Mouse (Mus musculus) G1E (cell line): Measurements from ENCODE around the gene Tbck. TPM values are rescaled to one million over a fixed set of nuclear protein-coding genes. Genes with fewer than 3 reads are reported as not detected.
A peak's percentile ranks its signal among the peaks of the same experiment; 100 is the strongest.

ENCODE experiments used
- ATAC-seq: 2 replicates; pipeline ENCODE4 v1.8.0; 2016; ENCODE audit warnings: mild to moderate bottlenecking; ENCODE audit not compliant: insufficient number of reproducible peaks, poor library complexity, low FRiP score, severe bottlenecking; ENCODE audit errors: extremely low read depth
- DNase-seq: peaks from one replicate; pipeline ENCODE4 v3.0.0; 2012; ENCODE audit warnings: low spot score
- H3K27me3 ChIP-seq: 2 replicates; pipeline ENCODE4 v1.6.1; 2012; ENCODE audit warnings: mild to moderate bottlenecking, low read length, inconsistent platforms; ENCODE audit not compliant: insufficient read depth
- H3K36me3 ChIP-seq: replicated peaks from 2 replicates; pipeline ENCODE3; 2012; ENCODE audit warnings: mild to moderate bottlenecking, inconsistent platforms
- H3K4me1 ChIP-seq: 2 replicates; pipeline ENCODE4 v1.6.1; 2012; ENCODE audit warnings: low read depth, low read length, inconsistent platforms, mixed read lengths; ENCODE audit not compliant: insufficient read depth
- H3K4me3 ChIP-seq: 2 replicates; pipeline ENCODE4 v1.5.1; 2012; ENCODE audit warnings: low read depth, mild to moderate bottlenecking, inconsistent platforms, low read length, moderate library complexity, mixed read lengths
- H3K9me3 ChIP-seq: replicated peaks from 2 replicates; pipeline ENCODE4 v1.6.1; 2012; ENCODE audit warnings: inconsistent platforms
- CTCF ChIP-seq: IDR thresholded peaks from 2 replicates; pipeline ENCODE4 v1.5.1; 2012; ENCODE audit warnings: low read depth, low read length, inconsistent platforms, mixed read lengths
- GATA1 ChIP-seq: IDR thresholded peaks from 2 replicates; pipeline ENCODE4 v1.6.1; 2012; ENCODE audit warnings: borderline replicate concordance, low read length, inconsistent platforms, mixed read lengths
- GATA2 ChIP-seq: IDR thresholded peaks from 2 replicates; pipeline ENCODE4 v1.6.1; 2012; ENCODE audit warnings: low read depth, low read length, inconsistent platforms, borderline replicate concordance
- POLR2AphosphoS5 ChIP-seq: IDR thresholded peaks from 2 replicates; pipeline ENCODE4 v1.6.1; 2012; ENCODE audit warnings: low read depth, low read length, inconsistent platforms; ENCODE audit not compliant: insufficient replicate concordance
- TAL1 ChIP-seq: conservative IDR thresholded peaks from 2 replicates; pipeline ENCODE4 v1.6.1; 2012; ENCODE audit warnings: low read depth, low read length, inconsistent platforms, mixed read lengths
- polyA plus RNA-seq: library from polyadenylated mRNA; stranded (reverse); fragments of >175 nt; gene quantifications from 2 replicates; pipeline ENCODE4 v1.2.3, GENCODE M21; 2012
- total RNA-seq, 2 experiments: library from RNA; stranded (forward) in 1 of 2; stranded (reverse) in 1 of 2; fragments of 200-1000 nt in 1 of 2; fragments of >200 nt in 1 of 2; fragmentation: Nextera tagmentation in 1 of 2; gene quantifications; 2 replicates each; pipeline ENCODE4 v1.2.3; 2014 to 2017

Tbck gene
- total and polyA plus RNA-seq, 3 experiments: 3.3 to 33.2 (median 22.9) TPM

- Histone ChIP-seq H3K4me3 (no peak overlapping the region), H3K36me3 (no peaks in the 10 kb centered on the region), H3K9me3 (no peaks in the 10 kb centered on the region), H3K4me1 (no peaks in the 10 kb centered on the region), H3K27me3 (no peaks in the 10 kb centered on the region)
- DNase-seq (no peak), ATAC-seq (no peak)
- TF ChIP-seq TAL1 (no peak), GATA2 (no peak), CTCF (no peak), GATA1 (no peak), POLR2AphosphoS5 (no peak)
These were observed 32.2 kb upstream of the Tbck start for GRCm38 (mm10) chr3:132651776-132652175.

- no peak for TF ChIP-seq CTCF
- TF ChIP-seq TAL1: no peak
- TF ChIP-seq GATA2: no peak
- no peak for TF ChIP-seq POLR2AphosphoS5
- no peak for TF ChIP-seq GATA1
- no peaks in the 10 kb centered on the region for H3K9me3 ChIP-seq
- no peak for ATAC-seq
- no peaks in the 10 kb centered on the region for H3K27me3 ChIP-seq
- H3K4me1 ChIP-seq: no peaks in the 10 kb centered on the region
- no peak overlapping the region for H3K4me3 ChIP-seq
- peaks cover 6% of the 10 kb centered on the region for H3K36me3 ChIP-seq
- DNase-seq: no peak
These were observed 30.0 kb upstream of the Tbck start for GRCm38 (mm10) chr3:132653959-132654358.

DNA sequence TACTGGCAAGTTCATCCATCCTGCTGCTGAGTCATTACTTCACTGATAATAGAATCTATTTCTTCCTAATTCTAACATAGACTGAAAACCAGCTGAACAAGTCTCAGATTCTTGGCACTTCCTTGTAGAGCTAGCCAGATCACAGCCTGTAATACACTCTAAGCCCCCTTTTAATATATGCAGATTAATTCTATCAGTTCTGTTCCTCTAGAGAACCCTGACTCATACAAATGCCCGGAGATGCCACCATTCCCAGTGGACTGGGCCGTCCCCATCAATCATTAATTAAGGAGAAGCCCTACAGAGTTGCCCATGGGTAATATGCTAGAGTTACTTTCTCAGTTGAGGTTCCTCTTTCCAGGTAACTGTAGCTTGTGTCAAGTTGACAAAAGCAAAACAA lies 28.0 kb upstream of the Tbck start:
- H3K36me3 ChIP-seq: peaks cover 25% of the 10 kb centered on the region
- no peak for ATAC-seq
- TF ChIP-seq TAL1 (no peak), GATA2 (no peak)
- no peaks in the 10 kb centered on the region for H3K27me3 ChIP-seq
- no peaks in the 10 kb centered on the region for H3K4me1 ChIP-seq
- H3K4me3 ChIP-seq: no peak overlapping the region
- no peaks in the 10 kb centered on the region for H3K9me3 ChIP-seq
- DNase-seq: no peak

DNA sequence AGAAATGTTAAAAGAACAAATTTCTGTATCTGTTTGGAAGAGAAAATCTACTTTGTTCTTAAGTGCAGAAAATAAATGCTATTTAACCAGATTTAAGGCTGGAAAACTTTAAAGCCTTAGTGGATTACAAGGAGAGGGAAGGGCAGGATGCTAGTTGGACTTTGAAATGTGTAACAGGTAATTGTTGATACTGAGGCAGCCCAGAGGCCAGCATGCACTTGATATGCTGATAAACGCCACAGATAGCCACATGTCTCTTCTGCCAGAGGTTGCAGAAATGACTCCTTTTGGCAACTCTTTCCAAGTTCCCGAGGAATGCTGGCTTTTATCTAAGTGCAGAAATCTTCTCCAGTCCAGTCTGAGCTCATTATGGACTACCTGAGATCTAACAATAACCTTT lies 6.5 kb upstream of the Tbck start:
- TF ChIP-seq CTCF: no peak
- no peak for TF ChIP-seq GATA2
- TF ChIP-seq POLR2AphosphoS5: no peak
- TF ChIP-seq TAL1: no peak
- TF ChIP-seq GATA1: no peak
- Histone ChIP-seq H3K36me3 (peaks cover 49% of the 10 kb centered on the region), H3K27me3 (no peaks in the 10 kb centered on the region), H3K4me1 (peaks cover 9% of the 10 kb centered on the region), H3K9me3 (no peaks in the 10 kb centered on the region), H3K4me3 (no peak overlapping the region)
- no peak for ATAC-seq
- DNase-seq: no peak

GRCm38 (mm10) chr3:132684231-132684928 lies 436 bp downstream of the Tbck start, which contains the start of gene Aimp1:
Gene Aimp1 (minus strand): TSS chr3:132684370.
- no peak for DNase-seq
- peaks cover 22% of the 10 kb centered on the region for H3K36me3 ChIP-seq
- ATAC-seq: no peak
- H3K27me3 ChIP-seq: no peaks in the 10 kb centered on the region
- TF ChIP-seq TAL1 (no peak), GATA2 (no peak), CTCF (no peak), GATA1 (no peak)
- H3K9me3 ChIP-seq: no peaks in the 10 kb centered on the region
- peak within 1 kb of the TSS; percentile 94 for H3K4me3 ChIP-seq
- peaks cover 17% of the 10 kb centered on the region for H3K4me1 ChIP-seq

GRCm38 (mm10) chr3:132701368-132701767 lies 17.4 kb downstream of the Tbck start:
- DNase-seq (no peak), ATAC-seq (peak; percentile 63; the same call in 1 of the 2 replicates)
- TF ChIP-seq POLR2AphosphoS5 (no peak), TAL1 (no peak), CTCF (no peak), GATA2 (no peak), GATA1 (no peak)
- Histone ChIP-seq H3K36me3 (peaks cover 37% of the 10 kb centered on the region), H3K4me1 (no peaks in the 10 kb centered on the region), H3K9me3 (no peaks in the 10 kb centered on the region), H3K27me3 (no peaks in the 10 kb centered on the region), H3K4me3 (no peak overlapping the region)
